Mouse (Mus musculus): Measurements from ENCODE around the gene BC034090.
"Not testable (repeated sequence)": the region's sequence is repeated elsewhere in the genome, so short reads cannot be mapped to it uniquely, and the experiment has no call there.

- TF ChIP-seq GATA1 (IDR thresholded peaks at IDR 0.05; ENCODE audit: borderline replicate concordance, low read length); FLI1 (IDR thresholded peaks at IDR 0.05; ENCODE audit: low read length): not testable (repeated sequence)
These were observed 70.6 kb downstream of the BC034090 start for GRCm38 (mm10) chr1:155173644-155174016.

All from megakaryocyte, embryonic 14.5 days (primary cell).